Mouse (Mus musculus) lung, postnatal 0 days (tissue): ENCODE results near the gene Smarcd3.

Source experiments
- CTCF ChIP-seq: IDR thresholded peaks from 2 replicates; pipeline ENCODE4 v1.5.1; 2016; ENCODE audit warnings: antibody characterized with exemption, mild to moderate bottlenecking
- EP300 ChIP-seq: IDR thresholded peaks from 2 replicates; pipeline ENCODE4 v1.6.1; 2016; ENCODE audit warnings: antibody characterized with exemption, mild to moderate bottlenecking, control low read depth

- TF ChIP-seq CTCF (no peak), EP300 (no peak)
Measured at GRCm38 (mm10) chr5:24623041-24623985, 898 bp downstream of the Smarcd3 start.
